Mouse (Mus musculus) C2C12 (cell line): ENCODE measurements around the gene Zdhhc18.

ENCODE experiments used
- MYOG ChIP-seq: IDR thresholded peaks from one replicate; pipeline ENCODE4 v1.6.1; 2011; ENCODE audit not compliant: control insufficient read depth, insufficient read length; ENCODE audit errors: extremely low read depth
- USF1 ChIP-seq: IDR thresholded peaks from one replicate; pipeline ENCODE4 v1.6.1; 2011; ENCODE audit warnings: low read depth, mild to moderate bottlenecking, control low read depth, moderate library complexity

GRCm38 (mm10) chr4:133596084-133596483 lies 53.9 kb downstream of the Zdhhc18 start:
- no peak for TF ChIP-seq USF1
- no peak for TF ChIP-seq MYOG
